Mouse (Mus musculus) embryonic facial prominence, embryonic 11.5 days (tissue): Measurements from ENCODE around the gene Pagr1a. TPM values are rescaled to one million over a fixed set of nuclear protein-coding genes. Genes with fewer than 3 reads are reported as not detected.

Experiments
- ATAC-seq: fragments of 200-750 bp; cut with Nextera tagmentation; replicated peaks from 2 replicates; pipeline ENCODE4 v1.8.0; 2017; ENCODE audit warnings: low read depth; ENCODE audit not compliant: insufficient number of reproducible peaks, low FRiP score, low TSS enrichment
- DNase-seq: peaks from one replicate; pipeline ENCODE4 v3.0.0-alpha.2; 2015; ENCODE audit warnings: low spot score
- H3K27ac ChIP-seq: fragments of 300-500 bp; sonication (generic); replicated peaks from 2 replicates; pipeline ENCODE4 v1.5.1; 2014; ENCODE audit warnings: mild to moderate bottlenecking, low read depth, low read length, control low read depth
- H3K27me3 ChIP-seq: fragments of 300-500 bp; sonication (generic); 2 replicates; pipeline ENCODE4 v1.6.1; 2014; ENCODE audit warnings: mild to moderate bottlenecking, low read length, moderate library complexity, mixed read lengths; ENCODE audit not compliant: control insufficient read depth, insufficient read depth
- H3K36me3 ChIP-seq: fragments of 300-500 bp; sonication (generic); replicated peaks from 2 replicates; pipeline ENCODE4 v1.6.1; 2014; ENCODE audit warnings: low read depth, mild to moderate bottlenecking, low read length, moderate library complexity, mixed read lengths; ENCODE audit not compliant: control insufficient read depth, insufficient read depth
- H3K4me1 ChIP-seq: fragments of 300-500 bp; sonication (generic); 2 replicates; pipeline ENCODE4 v1.6.1; 2014; ENCODE audit warnings: low read length, mixed read lengths; ENCODE audit not compliant: control insufficient read depth, insufficient read depth
- H3K4me2 ChIP-seq: fragments of 300-500 bp; sonication (generic); 2 replicates; pipeline ENCODE4 v1.6.1; 2014; ENCODE audit warnings: low read depth, mild to moderate bottlenecking, control low read depth, low read length, moderate library complexity
- H3K4me3 ChIP-seq: fragments of 300-500 bp; sonication (generic); 2 replicates; pipeline ENCODE4 v1.5.1; 2014; ENCODE audit warnings: low read depth, low read length, control low read depth
- H3K9ac ChIP-seq: fragments of 300-500 bp; sonication (generic); replicated peaks from 2 replicates; pipeline ENCODE4 v1.6.1; 2014; ENCODE audit warnings: mild to moderate bottlenecking, control low read depth, low read length
- H3K9me3 ChIP-seq: fragments of 300-500 bp; sonication (generic); replicated peaks from 2 replicates; pipeline ENCODE4 v1.6.1; 2016; ENCODE audit warnings: mild to moderate bottlenecking, low read length, inconsistent platforms, mixed read lengths; ENCODE audit not compliant: control insufficient read depth
- WGBS: fragments of 180-500 bp; shearing (Covaris S2); extraction: QIAGEN DNeasy Blood & Tissue Kit; methylation state at CpG from one replicate; pipeline ENCODE4 v1.1.7; 2014; 5-methylcytosine and 5-hydroxymethylcytosine counted together
- polyA plus RNA-seq: library from polyadenylated mRNA; unstranded; fragments of >200 nt; fragmentation: Nextera tagmentation; extraction: Ambion mirVana; gene quantifications from 2 replicates; pipeline ENCODE4 v1.2.1, GENCODE M21; 2014

Gene Pagr1a
- polyA plus RNA-seq, 1 experiment from 2014 or later: 75.3 TPM

- no peak overlapping the region for H3K27ac ChIP-seq
- ATAC-seq: no peak
- no peaks in the 10 kb centered on the region for H3K36me3 ChIP-seq
- 86% methylated on average over 4 of the region's 4 CpGs for WGBS
- no peak overlapping the region for H3K9ac ChIP-seq
- H3K4me3 ChIP-seq: no peak overlapping the region
- no peak for DNase-seq
- H3K27me3 ChIP-seq: no peaks in the 10 kb centered on the region
- no peaks in the 10 kb centered on the region for H3K9me3 ChIP-seq
- H3K4me1 ChIP-seq: no peaks in the 10 kb centered on the region
- H3K4me2 ChIP-seq: no peak overlapping the region
Observed at GRCm38 (mm10) chr7:127004122-127004875, 12.9 kb downstream of the Pagr1a start.

- Histone ChIP-seq H3K27ac (no peak overlapping the region), H3K9ac (no peak overlapping the region), H3K9me3 (no peaks in the 10 kb centered on the region), H3K27me3 (no peaks in the 10 kb centered on the region), H3K4me2 (no peak overlapping the region), H3K4me3 (no peak overlapping the region), H3K36me3 (no peaks in the 10 kb centered on the region), H3K4me1 (no peaks in the 10 kb centered on the region)
- WGBS: 88% methylated on average over 5 of the region's 5 CpGs
- DNase-seq: no peak
- ATAC-seq: no peak
Observed at GRCm38 (mm10) chr7:127003620-127004019, 13.5 kb downstream of the Pagr1a start.

DNA sequence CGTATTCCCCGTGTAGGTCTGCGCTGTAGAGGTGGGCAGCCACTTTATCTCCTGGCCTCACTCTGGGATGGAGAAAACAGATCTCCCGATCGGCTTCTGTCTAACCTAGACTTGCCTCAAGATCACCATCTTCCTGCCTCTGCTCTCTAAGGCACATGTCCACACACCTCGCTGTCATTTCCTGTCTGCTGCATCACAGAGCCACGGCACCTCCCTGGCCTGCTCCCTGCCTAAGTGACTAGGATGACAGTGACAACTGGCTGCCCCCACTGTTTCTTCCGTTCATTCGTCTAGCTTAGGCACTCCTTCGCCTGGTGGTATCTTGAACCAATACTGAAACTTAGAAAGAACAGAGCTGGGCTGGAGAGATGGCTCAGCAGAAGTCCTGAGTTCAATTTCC lies 17.6 kb downstream of the Pagr1a start:
- DNase-seq (no peak), ATAC-seq (no peak)
- Histone ChIP-seq H3K9ac (no peak overlapping the region), H3K27ac (no peak overlapping the region), H3K27me3 (no peaks in the 10 kb centered on the region), H3K4me3 (no peak overlapping the region), H3K4me2 (no peak overlapping the region), H3K9me3 (no peaks in the 10 kb centered on the region), H3K36me3 (no peaks in the 10 kb centered on the region), H3K4me1 (no peaks in the 10 kb centered on the region)
- 72% methylated on average over 10 of the region's 10 CpGs for WGBS

GRCm38 (mm10) chr7:126996449-126996848 lies 20.7 kb downstream of the Pagr1a start:
- H3K27ac ChIP-seq: no peak overlapping the region
- no peak overlapping the region for H3K4me2 ChIP-seq
- H3K9ac ChIP-seq: no peak overlapping the region
- H3K4me1 ChIP-seq: no peaks in the 10 kb centered on the region
- no peaks in the 10 kb centered on the region for H3K9me3 ChIP-seq
- WGBS: 78% methylated on average over 4 of the region's 4 CpGs
- no peaks in the 10 kb centered on the region for H3K36me3 ChIP-seq
- H3K27me3 ChIP-seq: no peaks in the 10 kb centered on the region
- no peak overlapping the region for H3K4me3 ChIP-seq
- no peak for ATAC-seq
- DNase-seq: no peak

DNA sequence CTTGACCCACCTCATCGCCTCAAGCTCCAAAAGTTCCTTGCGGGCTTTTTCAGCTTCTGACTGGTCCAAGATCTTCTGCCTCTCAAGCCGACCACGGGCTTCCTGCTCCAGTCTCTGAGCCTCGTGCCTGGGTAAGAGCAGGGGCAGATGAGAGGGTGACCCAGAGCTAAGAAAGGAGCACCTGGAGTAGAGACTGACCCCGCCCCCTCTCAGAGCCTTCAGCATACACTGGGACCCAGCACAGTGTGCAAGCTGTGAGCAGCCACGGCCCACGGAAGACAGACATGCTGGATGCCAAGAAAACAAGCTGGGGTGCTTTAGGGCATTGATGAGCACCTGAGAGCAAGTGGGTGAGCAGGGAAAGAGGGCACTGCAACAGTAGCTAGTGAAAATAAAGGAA lies 28.3 kb downstream of the Pagr1a start:
- Histone ChIP-seq H3K36me3 (no peaks in the 10 kb centered on the region), H3K27ac (no peak overlapping the region), H3K4me1 (no peaks in the 10 kb centered on the region), H3K9me3 (no peaks in the 10 kb centered on the region), H3K27me3 (no peaks in the 10 kb centered on the region), H3K9ac (0 out of 2 replicates have a peak overlapping the region, but pooled peaks have one; percentile 6), H3K4me2 (no peak overlapping the region), H3K4me3 (no peak overlapping the region)
- DNase-seq (no peak), ATAC-seq (no peak)
- WGBS: 72% methylated on average over 8 of the region's 8 CpGs

DNA sequence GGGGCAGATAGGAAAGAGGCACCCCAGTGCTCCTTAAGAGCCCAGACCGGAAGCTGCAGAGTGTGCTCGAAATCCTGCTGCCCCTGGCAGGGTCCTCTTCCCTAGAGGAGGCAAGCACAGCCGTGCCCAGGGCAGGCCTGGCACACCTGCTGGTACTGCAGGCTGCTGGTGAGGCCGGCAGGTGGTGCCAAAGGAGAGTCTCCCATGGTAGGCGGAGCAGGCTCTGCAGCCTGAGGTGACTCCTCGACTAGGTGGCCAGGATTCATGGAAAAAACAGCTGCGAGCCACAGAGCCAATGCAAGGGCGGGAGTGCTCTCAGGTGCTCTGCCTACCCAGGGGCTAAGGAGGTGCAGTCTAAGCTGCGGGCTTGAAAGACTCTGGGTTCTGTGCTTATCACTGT lies 30.8 kb downstream of the Pagr1a start:
- no peak overlapping the region for H3K4me3 ChIP-seq
- ATAC-seq (no peak), DNase-seq (peak; percentile 16)
- no peaks in the 10 kb centered on the region for H3K4me1 ChIP-seq
- H3K9me3 ChIP-seq: no peaks in the 10 kb centered on the region
- H3K27me3 ChIP-seq: no peaks in the 10 kb centered on the region
- WGBS: 41% methylated on average over 9 of the region's 9 CpGs
- no peak overlapping the region for H3K9ac ChIP-seq
- H3K27ac ChIP-seq: no peak overlapping the region
- H3K4me2 ChIP-seq: no peak overlapping the region
- no peaks in the 10 kb centered on the region for H3K36me3 ChIP-seq

DNA sequence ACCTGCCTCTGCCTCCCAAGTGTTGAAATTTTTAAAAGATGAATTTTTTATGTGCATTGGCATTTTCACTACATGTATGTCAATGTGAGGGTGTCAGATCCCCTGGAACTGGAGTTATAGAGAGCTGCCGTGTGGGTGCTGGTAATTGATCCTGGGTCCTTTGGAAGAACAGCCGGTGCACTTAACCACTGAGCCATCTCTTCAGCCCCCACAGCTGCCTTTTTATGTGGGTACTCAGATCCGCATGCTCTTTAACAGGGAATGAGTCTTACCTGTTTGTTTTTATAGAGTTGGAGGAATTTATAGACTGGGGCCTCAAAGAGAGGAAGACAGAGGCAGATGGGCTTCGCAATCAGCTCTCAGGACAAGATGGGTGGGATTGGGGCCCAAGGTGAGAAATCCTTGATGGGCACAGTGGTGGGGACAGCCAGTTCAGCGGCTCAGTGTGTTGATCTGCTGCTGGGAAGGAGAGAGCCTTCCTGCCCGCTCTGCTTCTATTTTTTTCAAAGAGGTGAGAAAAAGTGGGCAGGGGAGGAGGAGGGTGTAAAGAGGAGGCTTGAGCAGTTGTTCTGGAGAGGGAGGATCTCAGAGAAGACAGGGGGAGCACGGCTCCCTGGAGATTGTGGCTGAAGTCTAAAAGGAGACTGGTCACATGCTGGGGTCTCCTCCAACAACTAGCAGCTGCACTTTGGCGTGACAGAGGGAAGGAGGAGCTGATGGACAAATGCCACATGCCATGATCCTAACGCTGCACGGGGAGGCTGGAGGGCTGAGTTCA lies 32.3 kb downstream of the Pagr1a start:
- ATAC-seq (no peak), DNase-seq (no peak)
- no peaks in the 10 kb centered on the region for H3K9me3 ChIP-seq
- no peaks in the 10 kb centered on the region for H3K36me3 ChIP-seq
- no peak overlapping the region for H3K9ac ChIP-seq
- H3K27me3 ChIP-seq: no peaks in the 10 kb centered on the region
- H3K4me3 ChIP-seq: no peak overlapping the region
- no peak overlapping the region for H3K27ac ChIP-seq
- WGBS: 60% methylated on average over 10 of the region's 10 CpGs
- no peak overlapping the region for H3K4me2 ChIP-seq
- no peaks in the 10 kb centered on the region for H3K4me1 ChIP-seq

DNA sequence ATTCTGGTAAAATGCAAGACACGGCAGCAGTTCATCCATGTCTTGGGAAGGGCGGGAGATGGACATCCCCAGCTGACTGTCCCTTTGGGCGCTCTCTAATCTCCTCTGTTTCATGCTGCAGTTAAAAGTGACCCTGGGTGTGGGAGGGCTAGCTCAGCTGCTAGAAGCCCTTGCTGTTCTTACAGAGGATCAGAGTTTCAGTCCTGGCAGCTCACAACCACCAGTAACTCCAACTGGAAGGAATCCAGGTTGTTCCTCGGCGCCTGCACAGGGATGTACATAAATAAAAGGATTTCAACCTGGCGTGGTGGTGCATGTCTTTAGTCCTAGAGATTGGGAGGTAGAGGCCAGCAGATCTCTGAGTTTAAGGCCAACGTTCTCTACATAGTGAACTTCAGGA lies 34.0 kb downstream of the Pagr1a start:
- ATAC-seq (no peak), DNase-seq (no peak)
- Histone ChIP-seq H3K9ac (no peak overlapping the region), H3K4me1 (no peaks in the 10 kb centered on the region), H3K9me3 (no peaks in the 10 kb centered on the region), H3K4me3 (no peak overlapping the region), H3K4me2 (no peak overlapping the region), H3K27me3 (no peaks in the 10 kb centered on the region), H3K27ac (no peak overlapping the region), H3K36me3 (peaks cover 5% of the 10 kb centered on the region)
- WGBS: 84% methylated on average over 7 of the region's 7 CpGs
